Mouse (Mus musculus) megakaryocyte, adult 5-6 weeks (primary cell): ENCODE data around the gene Muc20. TPM values are rescaled to one million over a fixed set of nuclear protein-coding genes. Genes with fewer than 3 reads are reported as not detected.

Source experiments
- total RNA-seq, 2 experiments: library from RNA; stranded (forward) in 1 of 2; stranded (reverse) in 1 of 2; fragments of 153-499, 151-499 nt in 1 of 2; fragments of 221-1000, 200-1000 nt in 1 of 2; gene quantifications; 2 replicates each; pipeline versions ENCODE4 v1.2.3 to v1.2.4; 2015 to 2017

Gene Muc20
- total RNA-seq, 2 experiments from 2014 or later: 0.29 to 2.0 TPM

Other genes with a start within 250 kb of the Muc20 start
- 29.5 and 41.5 TPM in 2 replicates for gene Tfrc, start 188.5 kb downstream of the Muc20 start, total RNA-seq (2015)
- gene Tfrc, start 188.5 kb downstream of the Muc20 start, total RNA-seq (2017): 29.6 and 44.3 TPM in 2 replicates
- gene Tnk2, start 153.6 kb downstream of the Muc20 start, total RNA-seq (2015): 5.5 and 12.0 TPM in 2 replicates
- gene Tnk2, start 153.6 kb downstream of the Muc20 start, total RNA-seq (2017): 6.4 and 8.6 TPM in 2 replicates
- not detected in 2 replicates for gene Muc4, start 61.5 kb downstream of the Muc20 start, total RNA-seq (2015)
- not detected in 2 replicates for gene Muc4, start 61.5 kb downstream of the Muc20 start, total RNA-seq (2017)
- not detected in 2 replicates for gene Smbd1, start 13.0 kb upstream of the Muc20 start, total RNA-seq (2015)
- not detected in 2 replicates for gene Smbd1, start 13.0 kb upstream of the Muc20 start, total RNA-seq (2017)
- gene Fyttd1, start 80.1 kb upstream of the Muc20 start, total RNA-seq (2015): 23.1 and 26.1 TPM in 2 replicates
- gene Fyttd1, start 80.1 kb upstream of the Muc20 start, total RNA-seq (2017): 24.1 and 35.0 TPM in 2 replicates
- 12.4 and 18.8 TPM in 2 replicates for gene Rubcn, start 80.3 kb upstream of the Muc20 start, total RNA-seq (2015)
- gene Rubcn, start 80.3 kb upstream of the Muc20 start, total RNA-seq (2017): 22.8 and 22.9 TPM in 2 replicates
- 24.5 and 34.7 TPM in 2 replicates for gene Lrch3, start 116.7 kb upstream of the Muc20 start, total RNA-seq (2015)
- gene Lrch3, start 116.7 kb upstream of the Muc20 start, total RNA-seq (2017): 23.9 and 35.6 TPM in 2 replicates